Mouse (Mus musculus) adrenal gland, adult (tissue): ENCODE data around the gene Elk3.

Source experiments
- DNase-seq, 2 experiments: peaks; one replicate each; pipeline ENCODE4 v3.0.0; 2022 to 2023; ENCODE audit warnings: low spot score in 1 of 2; ENCODE audit not compliant: inconsistent age in 2 of 2

The Elk3 gene

GRCm38 (mm10) chr10:93244209-93244705 lies 66.7 kb downstream of the Elk3 start:
- no peak for DNase-seq

- no peak for DNase-seq
Observed at GRCm38 (mm10) chr10:93242861-93243260, 68.1 kb downstream of the Elk3 start.

GRCm38 (mm10) chr10:93242208-93242607 lies 68.7 kb downstream of the Elk3 start:
- DNase-seq: no peak

GRCm38 (mm10) chr10:93239201-93239806 lies 71.6 kb downstream of the Elk3 start:
- DNase-seq: no peak

GRCm38 (mm10) chr10:93234692-93235091 lies 76.2 kb downstream of the Elk3 start:
- DNase-seq: no peak

GRCm38 (mm10) chr10:93233665-93234194 lies 77.2 kb downstream of the Elk3 start:
- no peak for DNase-seq

- DNase-seq: no peak
Observed at GRCm38 (mm10) chr10:93231893-93232292, 79.0 kb downstream of the Elk3 start.

GRCm38 (mm10) chr10:93231490-93231889 lies 79.4 kb downstream of the Elk3 start:
- no peak for DNase-seq

GRCm38 (mm10) chr10:93228401-93229007 lies 82.4 kb downstream of the Elk3 start:
- no peak for DNase-seq

GRCm38 (mm10) chr10:93227921-93228320 lies 83.0 kb downstream of the Elk3 start:
- DNase-seq: peak in 1 of 2 experiments; percentile 41

GRCm38 (mm10) chr10:93225751-93226150 lies 85.2 kb downstream of the Elk3 start:
- no peak for DNase-seq

GRCm38 (mm10) chr10:93215051-93215763 lies 95.7 kb downstream of the Elk3 start:
- DNase-seq: no peak

GRCm38 (mm10) chr10:93214251-93214650 lies 96.7 kb downstream of the Elk3 start:
- no peak for DNase-seq

GRCm38 (mm10) chr10:93213339-93213738 lies 97.6 kb downstream of the Elk3 start:
- DNase-seq: no peak

GRCm38 (mm10) chr10:93212699-93213098 lies 98.2 kb downstream of the Elk3 start:
- DNase-seq: no peak

- DNase-seq: no peak
Observed at GRCm38 (mm10) chr10:93207176-93207575, 103.8 kb downstream of the Elk3 start.

- no peak for DNase-seq
Observed at GRCm38 (mm10) chr10:93205287-93205956, 105.5 kb downstream of the Elk3 start.

- no peak for DNase-seq
Observed at GRCm38 (mm10) chr10:93201846-93202458, 109.0 kb downstream of the Elk3 start.

- no peak for DNase-seq
Observed at GRCm38 (mm10) chr10:93198958-93199357, 112.0 kb downstream of the Elk3 start.
